In genomic region chr13:53783492-53783891, GRCm38 (mm10) we compare ENCODE assay signal across 9 mouse cellular contexts.
DNase-seq lines count a peak whose midpoint lies in the region; ATAC-seq and TF ChIP-seq lines count a peak whose summit lies in the region.
"Had no signal": no experiment of that assay in that cellular context is flagged by ENCODE, and none has a peak within 500 bp of the region (broad histone marks: within the 10 kb centered on the region; RNA-seq: fewer than 3 reads in every experiment).

No protein-coding gene starts in this region.

- intact Hi-C loops in gastrocnemius, adult 2 months (cut with DNase I) = loop anchor here (5.0 kb wide), 1 partner anchor 269 kb away; no protein-coding TSS in a partner anchor

- peak; percentile 15 for DNase-seq in 3134 (ENCODE audit: extremely low read depth, insufficient read length, low spot score)
- DNase-seq in ZHBTc4 (ENCODE audit: low read depth, low spot score) = peak; percentile 81
- peak; percentile 67 to 89 for DNase-seq in cerebellum, postnatal 4 days (ENCODE audit: low spot score in 2 of 2)
- peak; percentile 49 for DNase-seq in gastrocnemius, adult 2 months
- DNase-seq in kidney, postnatal 0 days (ENCODE audit: low spot score) = peak; percentile 86
- peak; percentile 50 for DNase-seq in liver, embryonic 11.5 days (ENCODE audit: low spot score)
- DNase-seq in thymus, postnatal 36 days = peak; percentile 6 to 9

- WGBS in kidney, postnatal 0 days = 25% methylated on average over 6 of the region's 6 CpGs
- WGBS in liver, embryonic 11.5 days = 23% methylated on average over 6 of the region's 6 CpGs
- WGBS in olfactory bulb, adult 2 months = 22% methylated on average over 6 of the region's 6 CpGs

- no peak overlapping the region for H3K4me2 ChIP-seq in kidney, postnatal 0 days (ENCODE audit: low read length)
- no peak overlapping the region for H3K4me2 ChIP-seq in liver, embryonic 11.5 days
- H3K4me2 ChIP-seq: embryonic facial prominence, embryonic 12.5 days had no signal

- H3K4me1 ChIP-seq in kidney, postnatal 0 days (replicated peaks; ENCODE audit: insufficient read depth, low read length) = no peaks in the 10 kb centered on the region
- H3K4me1 ChIP-seq in liver, embryonic 11.5 days (replicated peaks; ENCODE audit: control insufficient read depth, insufficient read depth, low read length) = no peaks in the 10 kb centered on the region
- H3K4me1 ChIP-seq in olfactory bulb, adult 2 months (ENCODE audit: control insufficient read depth, insufficient read depth, low read length) = no peaks in the 10 kb centered on the region
- H3K4me1 ChIP-seq: embryonic facial prominence, embryonic 12.5 days had no signal

- H3K27me3 ChIP-seq in kidney, postnatal 0 days (ENCODE audit: insufficient read depth, low read length) = no peaks in the 10 kb centered on the region
- no peaks in the 10 kb centered on the region for H3K27me3 ChIP-seq in liver, embryonic 11.5 days (replicated peaks; ENCODE audit: control insufficient read depth, insufficient read depth, low read length)

- ATAC-seq in kidney, postnatal 0 days (replicated peaks; ENCODE audit: low FRiP score, low read depth) = no peak
- ATAC-seq in liver, embryonic 11.5 days (replicated peaks; ENCODE audit: low FRiP score) = no peak

- no peak overlapping the region for H3K27ac ChIP-seq in gastrocnemius, adult 2 months
- H3K27ac ChIP-seq in kidney, postnatal 0 days = no peak overlapping the region
- H3K27ac ChIP-seq in liver, embryonic 11.5 days (ENCODE audit: low read depth, low read length) = no peak overlapping the region
- H3K27ac ChIP-seq in olfactory bulb, adult 2 months (ENCODE audit: insufficient read depth, low read depth, low read length) = no peak overlapping the region
- H3K27ac ChIP-seq: embryonic facial prominence, embryonic 12.5 days had no signal

- no peak overlapping the region for H3K4me3 ChIP-seq in gastrocnemius, adult 2 months
- no peak overlapping the region for H3K4me3 ChIP-seq in kidney, postnatal 0 days (replicated peaks; ENCODE audit: low read depth, low read length)
- H3K4me3 ChIP-seq in liver, embryonic 11.5 days (ENCODE audit: low read depth, low read length) = no peak overlapping the region
- no peak overlapping the region for H3K4me3 ChIP-seq in olfactory bulb, adult 2 months (ENCODE audit: insufficient read depth, low read depth, low read length)
- H3K4me3 ChIP-seq: embryonic facial prominence, embryonic 12.5 days had no signal

- no peaks in the 10 kb centered on the region for H3K36me3 ChIP-seq in kidney, postnatal 0 days (ENCODE audit: insufficient read depth, low read length)
- H3K36me3 ChIP-seq in liver, embryonic 11.5 days (ENCODE audit: control insufficient read depth, insufficient read depth, low read length) = no peaks in the 10 kb centered on the region
- H3K36me3 ChIP-seq: embryonic facial prominence, embryonic 12.5 days had no signal

- H3K9me3 ChIP-seq in kidney, postnatal 0 days (replicated peaks; ENCODE audit: low read length) = no peaks in the 10 kb centered on the region
- no peaks in the 10 kb centered on the region for H3K9me3 ChIP-seq in liver, embryonic 11.5 days (ENCODE audit: control insufficient read depth, low read length)
- H3K9me3 ChIP-seq: embryonic facial prominence, embryonic 12.5 days had no signal

- peak; percentile 76 for TF ChIP-seq CTCF in gastrocnemius, adult 2 months (IDR thresholded peaks at IDR 0.05)
- peak; percentile 97 for TF ChIP-seq CTCF in kidney, postnatal 0 days (IDR thresholded peaks at IDR 0.05; ENCODE audit: low read depth)
- peak; percentile 26; the same call in 1 of the 2 replicates for TF ChIP-seq CTCF in olfactory bulb, adult 2 months (IDR thresholded peaks at IDR 0.05; ENCODE audit: insufficient read depth, low read depth, low read length)

- no peak for TF ChIP-seq POLR2A in olfactory bulb, adult 2 months (IDR thresholded peaks at IDR 0.05; ENCODE audit: insufficient read depth, low read depth, low read length)

- no peak overlapping the region for H3K9ac ChIP-seq in kidney, postnatal 0 days (ENCODE audit: low read depth, low read length)
- no peak overlapping the region for H3K9ac ChIP-seq in liver, embryonic 11.5 days (ENCODE audit: low read depth, low read length)
- H3K9ac ChIP-seq: embryonic facial prominence, embryonic 12.5 days had no signal

Comparison
In these comparisons a context has a peak if more than half of its experiments do, and no peak if none do; other contexts are left out.
1. DNase-seq: peak in every context shown above with its lines; median percentile 86 in kidney, postnatal 0 days; 81 in ZHBTc4; 78 in cerebellum, postnatal 4 days; 50 in liver, embryonic 11.5 days; 49 in gastrocnemius, adult 2 months; 15 in 3134; 8 in thymus, postnatal 36 days.
2. CTCF ChIP-seq: peak in every context shown above with its lines; median percentile 97 in kidney, postnatal 0 days; 76 in gastrocnemius, adult 2 months; 26 in olfactory bulb, adult 2 months.